Mouse (Mus musculus): ENCODE measurements around the gene Gstt2. TPM values are rescaled to one million over a fixed set of nuclear protein-coding genes. Genes with fewer than 3 reads are reported as not detected.

Gstt2 gene
- polyA plus RNA-seq, 2 experiments, result 36.4 to 43.7 TPM

DNA sequence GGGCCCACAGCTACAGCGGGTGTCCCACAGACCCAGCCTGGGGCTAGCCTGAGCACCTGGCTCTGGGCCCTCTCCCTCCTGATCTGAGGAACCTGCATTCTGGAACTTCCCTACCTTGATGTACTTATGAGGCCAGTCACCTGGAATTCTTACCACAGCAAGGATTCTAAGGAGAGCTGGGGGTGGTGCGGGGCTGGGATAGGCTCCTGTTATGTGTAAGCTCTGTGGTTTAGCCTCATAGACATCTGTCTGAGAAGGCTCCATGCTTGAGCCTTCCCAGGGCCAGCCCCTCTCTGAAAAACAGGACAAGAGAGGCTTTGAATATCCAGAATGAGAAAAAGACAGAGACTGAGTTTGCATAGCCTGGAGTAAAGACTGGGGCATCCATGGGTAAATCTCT is 14.8 kb downstream of the Gstt2 start, which contains the start of gene Gstt4:
Gene Gstt4, minus strand, starts transcription at position 101 of the 400 bp plus-strand sequence.
- H3K27ac ChIP-seq, result no peak within 1 kb of the TSS
- H3K36me3 ChIP-seq (replicated peaks; ENCODE audit: control insufficient read depth, insufficient read depth, low read depth), result no peaks in the 10 kb centered on the region
- H3K4me2 ChIP-seq (ENCODE audit: low read depth), result no peak within 1 kb of the TSS
- TF ChIP-seq EP300 (IDR thresholded peaks at IDR 0.05; ENCODE audit: low read depth) (no peak), CTCF (IDR thresholded peaks at IDR 0.05; ENCODE audit: low read depth) (no peak)
- no peak within 1 kb of the TSS for H3K4me3 ChIP-seq (ENCODE audit: insufficient read depth in 1 of 2, low read depth in 2 of 2, low read length in 2 of 2)
- DNase-seq (ENCODE audit: low read depth in 3 of 3, low spot score in 3 of 3) (no peak), ATAC-seq (ENCODE audit: insufficient read depth) (no peak)
- no peaks in the 10 kb centered on the region for H3K4me1 ChIP-seq (replicated peaks; ENCODE audit: control insufficient read depth in 2 of 2, insufficient read depth in 2 of 2, low read length in 1 of 2)
- H3K9ac ChIP-seq (replicated peaks), result no peak within 1 kb of the TSS
- H3K9me3 ChIP-seq (ENCODE audit: control insufficient read depth, low read length), result no peaks in the 10 kb centered on the region
- no peaks in the 10 kb centered on the region for H3K27me3 ChIP-seq (ENCODE audit: control insufficient read depth, insufficient read depth, low read length)
- WGBS (ENCODE audit: insufficient replicate concordance), result 81% methylated on average over 2 of the region's 2 CpGs

GRCm38 (mm10) chr10:75819882-75820281 is 17.3 kb downstream of the Gstt2 start:
- Histone ChIP-seq H3K4me3 (ENCODE audit: insufficient read depth in 1 of 2, low read depth in 2 of 2, low read length in 2 of 2) (no peak overlapping the region), H3K27ac (no peak overlapping the region), H3K9me3 (ENCODE audit: control insufficient read depth, low read length) (no peaks in the 10 kb centered on the region), H3K9ac (replicated peaks) (no peak overlapping the region), H3K36me3 (replicated peaks; ENCODE audit: control insufficient read depth, insufficient read depth, low read depth) (no peaks in the 10 kb centered on the region), H3K4me2 (ENCODE audit: low read depth) (no peak overlapping the region), H3K4me1 (replicated peaks; ENCODE audit: control insufficient read depth in 2 of 2, insufficient read depth in 2 of 2, low read length in 1 of 2) (no peaks in the 10 kb centered on the region), H3K27me3 (ENCODE audit: control insufficient read depth, insufficient read depth, low read length) (no peaks in the 10 kb centered on the region)
- no peak for DNase-seq (ENCODE audit: low read depth in 3 of 3, low spot score in 3 of 3)
- no peak for TF ChIP-seq CTCF (IDR thresholded peaks at IDR 0.05; ENCODE audit: low read depth)
- TF ChIP-seq EP300 (IDR thresholded peaks at IDR 0.05; ENCODE audit: low read depth), result no peak
- ATAC-seq (ENCODE audit: insufficient read depth), result no peak
- WGBS (ENCODE audit: insufficient replicate concordance), result 66% methylated on average over 5 of the region's 5 CpGs

DNA sequence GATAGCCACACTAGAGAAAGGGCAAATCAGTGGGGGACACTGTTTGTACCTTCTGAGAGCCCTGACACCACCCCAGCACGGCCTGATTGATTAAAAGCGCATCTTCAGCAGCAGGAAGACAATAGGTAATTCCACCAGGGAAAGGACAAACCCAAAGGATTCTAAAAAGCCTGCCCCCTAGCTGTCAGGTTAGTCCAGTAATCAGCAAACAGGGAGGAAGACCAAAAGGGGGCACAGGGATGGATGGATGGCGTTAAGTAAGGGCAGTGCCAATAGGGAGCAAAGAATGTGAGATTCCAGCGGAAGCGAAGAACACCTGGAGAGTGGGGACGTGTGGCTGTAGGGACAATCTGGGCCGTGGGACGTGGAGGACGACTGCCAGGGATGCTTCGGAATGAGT is 18.6 kb downstream of the Gstt2 start:
- Histone ChIP-seq H3K36me3 (replicated peaks; ENCODE audit: control insufficient read depth, insufficient read depth, low read depth) (no peaks in the 10 kb centered on the region), H3K27me3 (ENCODE audit: control insufficient read depth, insufficient read depth, low read length) (no peaks in the 10 kb centered on the region), H3K9me3 (ENCODE audit: control insufficient read depth, low read length) (no peaks in the 10 kb centered on the region), H3K9ac (replicated peaks) (no peak overlapping the region), H3K4me3 (ENCODE audit: insufficient read depth in 1 of 2, low read depth in 2 of 2, low read length in 2 of 2) (no peak overlapping the region), H3K27ac (no peak overlapping the region), H3K4me1 (replicated peaks; ENCODE audit: control insufficient read depth in 2 of 2, insufficient read depth in 2 of 2, low read length in 1 of 2) (no peaks in the 10 kb centered on the region), H3K4me2 (ENCODE audit: low read depth) (no peak overlapping the region)
- peak; percentile 46; the same call in 1 of the 2 replicates for TF ChIP-seq CTCF (IDR thresholded peaks at IDR 0.05; ENCODE audit: low read depth)
- TF ChIP-seq EP300 (IDR thresholded peaks at IDR 0.05; ENCODE audit: low read depth), result no peak
- DNase-seq (ENCODE audit: low read depth in 3 of 3, low spot score in 3 of 3) (no peak), ATAC-seq (ENCODE audit: insufficient read depth) (no peak)
- WGBS (ENCODE audit: insufficient replicate concordance), result 50% methylated on average over 10 of the region's 10 CpGs

GRCm38 (mm10) chr10:75804217-75804616 is 33.0 kb downstream of the Gstt2 start:
- WGBS (ENCODE audit: insufficient replicate concordance), result 30% methylated on average over 2 of the region's 2 CpGs
- Histone ChIP-seq H3K4me1 (replicated peaks; ENCODE audit: control insufficient read depth in 2 of 2, insufficient read depth in 2 of 2, low read length in 1 of 2) (peaks cover 0 to 3% of the 10 kb centered on the region in 2 experiments; a peak in 1 of 4 replicates), H3K9me3 (ENCODE audit: control insufficient read depth, low read length) (no peaks in the 10 kb centered on the region), H3K27ac (no peak overlapping the region), H3K36me3 (replicated peaks; ENCODE audit: control insufficient read depth, insufficient read depth, low read depth) (no peaks in the 10 kb centered on the region), H3K9ac (replicated peaks) (no peak overlapping the region), H3K27me3 (ENCODE audit: control insufficient read depth, insufficient read depth, low read length) (no peaks in the 10 kb centered on the region), H3K4me3 (ENCODE audit: insufficient read depth in 1 of 2, low read depth in 2 of 2, low read length in 2 of 2) (no peak overlapping the region), H3K4me2 (ENCODE audit: low read depth) (no peak overlapping the region)
- ATAC-seq (ENCODE audit: insufficient read depth), result no peak
- no peak for DNase-seq (ENCODE audit: low read depth in 3 of 3, low spot score in 3 of 3)
- TF ChIP-seq CTCF (IDR thresholded peaks at IDR 0.05; ENCODE audit: low read depth), result no peak
- TF ChIP-seq EP300 (IDR thresholded peaks at IDR 0.05; ENCODE audit: low read depth), result no peak

DNA sequence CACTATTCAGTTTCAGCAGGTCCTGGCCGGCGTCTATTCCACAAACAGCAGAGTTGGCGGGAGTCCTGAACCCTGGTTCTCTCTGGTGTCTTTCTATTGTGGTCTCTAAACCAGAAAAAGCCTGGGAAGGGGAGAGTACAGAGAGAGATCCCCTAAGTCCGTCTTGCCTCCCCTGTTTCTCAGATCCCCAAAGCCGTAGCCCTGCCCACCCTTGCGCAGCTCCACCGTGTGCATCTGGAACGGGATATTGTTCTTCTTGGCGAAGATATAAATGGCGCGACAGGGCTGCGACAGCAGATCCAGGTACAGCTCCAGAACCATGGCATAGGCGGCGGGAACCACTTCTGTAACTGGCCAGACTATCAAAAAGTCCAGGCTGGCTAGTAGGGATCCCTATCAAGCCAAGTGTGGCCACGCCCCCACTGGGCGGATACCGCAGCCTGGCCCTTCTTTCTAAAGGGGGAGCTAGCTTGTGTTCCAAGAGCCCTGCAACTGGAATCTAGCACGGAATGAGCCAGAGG is 39.0 kb downstream of the Gstt2 start, which contains the start of gene Gstt1:
Gene Gstt1, minus strand, starts transcription at position 409 of the 521 bp plus-strand sequence.
- Histone ChIP-seq H3K4me2 (ENCODE audit: low read depth) (peak within 1 kb of the TSS; percentile 82), H3K4me3 (ENCODE audit: insufficient read depth in 1 of 2, low read depth in 2 of 2, low read length in 2 of 2) (peak within 1 kb of the TSS; percentile 53 to 69), H3K4me1 (replicated peaks; ENCODE audit: control insufficient read depth in 2 of 2, insufficient read depth in 2 of 2, low read length in 1 of 2) (peaks cover 4 to 17% of the 10 kb centered on the region in 2 experiments), H3K9me3 (ENCODE audit: control insufficient read depth, low read length) (no peaks in the 10 kb centered on the region), H3K27me3 (ENCODE audit: control insufficient read depth, insufficient read depth, low read length) (no peaks in the 10 kb centered on the region), H3K9ac (replicated peaks) (peak within 1 kb of the TSS; percentile 52), H3K36me3 (replicated peaks; ENCODE audit: control insufficient read depth, insufficient read depth, low read depth) (no peaks in the 10 kb centered on the region), H3K27ac (no peak within 1 kb of the TSS)
- DNase-seq (ENCODE audit: low read depth in 3 of 3, low spot score in 3 of 3) (peak; percentile 47 to 55 (median 50)), ATAC-seq (ENCODE audit: insufficient read depth) (peak; percentile 71)
- 4% methylated on average over 18 of the region's 18 CpGs for WGBS (ENCODE audit: insufficient replicate concordance)
- no peak for TF ChIP-seq CTCF (IDR thresholded peaks at IDR 0.05; ENCODE audit: low read depth)
- TF ChIP-seq EP300 (IDR thresholded peaks at IDR 0.05; ENCODE audit: low read depth), result no peak

Data from liver, embryonic 14.5 days (tissue).